Mouse (Mus musculus) MEL (cell line): ENCODE measurements around the gene Smco1.

Source experiments
- CTCF ChIP-seq, 3 experiments: IDR thresholded peaks in 2 of 3; conservative IDR thresholded peaks in 1 of 3; 2 replicates each; pipeline ENCODE4 v1.5.1; 2011 to 2012; ENCODE audit warnings: low read length in 3 of 3, low read depth in 2 of 3, mild to moderate bottlenecking in 2 of 3, improper control_type of control experiment in 1 of 3, inconsistent platforms in 1 of 3, mixed read lengths in 1 of 3, moderate library complexity in 1 of 3; ENCODE audit not compliant: control insufficient read depth in 1 of 3, insufficient read depth in 1 of 3, poor library complexity in 1 of 3, severe bottlenecking in 1 of 3
- GATA1 ChIP-seq: IDR thresholded peaks from 2 replicates; pipeline ENCODE4 v1.6.1; 2011; ENCODE audit warnings: low read depth, low read length, improper control_type of control experiment
- KAT2A ChIP-seq: conservative IDR thresholded peaks from 2 replicates; pipeline ENCODE4 v1.6.1; 2012; ENCODE audit warnings: low read depth, low read length, improper control_type of control experiment, inconsistent platforms
- POLR2A ChIP-seq, 2 experiments: IDR thresholded peaks; 2 replicates each; pipeline ENCODE4 v1.6.1; 2011 to 2012; ENCODE audit warnings: low read length in 2 of 2, mild to moderate bottlenecking in 2 of 2, control low read depth in 1 of 2, improper control_type of control experiment in 1 of 2, low read depth in 1 of 2, moderate library complexity in 1 of 2; ENCODE audit not compliant: control insufficient read depth in 1 of 2, insufficient read depth in 1 of 2, poor library complexity in 1 of 2
- TCF12 ChIP-seq: IDR thresholded peaks from 2 replicates; pipeline ENCODE4 v1.6.1; 2014; ENCODE audit warnings: low read depth, mild to moderate bottlenecking, inconsistent platforms, low read length, improper control_type of control experiment, moderate library complexity
- UBTF ChIP-seq: IDR thresholded peaks from 2 replicates; pipeline ENCODE4 v1.6.1; 2012; ENCODE audit warnings: low read depth, mild to moderate bottlenecking, inconsistent platforms, low read length, improper control_type of control experiment, moderate library complexity, borderline replicate concordance; ENCODE audit not compliant: insufficient read depth
- ZMIZ1 ChIP-seq: IDR thresholded peaks from 2 replicates; pipeline ENCODE4 v1.6.1; 2012; ENCODE audit warnings: low read depth, mild to moderate bottlenecking, inconsistent platforms, low read length, improper control_type of control experiment, moderate library complexity

- TF ChIP-seq CTCF (IDR thresholded peaks at IDR 0.05 in 2 of 3, conservative IDR thresholded peaks at IDR 0.05 in 1 of 3; ENCODE audit: control insufficient read depth in 1 of 3, insufficient read depth in 1 of 3, low read depth in 2 of 3, low read length in 3 of 3, poor library complexity in 1 of 3, severe bottlenecking in 1 of 3) (no peak), POLR2A (IDR thresholded peaks at IDR 0.05; ENCODE audit: control insufficient read depth in 1 of 2, insufficient read depth in 1 of 2, low read depth in 1 of 2, low read length in 2 of 2, poor library complexity in 1 of 2) (no peak), UBTF (no peak), ZMIZ1 (no peak), GATA1 (no peak), KAT2A (no peak), TCF12 (no peak)
Observed at GRCm38 (mm10) chr16:32291821-32292220, 20.6 kb downstream of the Smco1 start.
